Mouse (Mus musculus) spleen, adult 2 months (tissue): ENCODE measurements around the gene Cdk16. TPM values are rescaled to one million over a fixed set of nuclear protein-coding genes. Genes with fewer than 3 reads are reported as not detected.

Source experiments
- DNase-seq, 2 experiments: peaks; one replicate each; pipeline versions ENCODE4 v3.0.0 to v3.0.0-alpha.2; 2012 to 2021; ENCODE audit warnings: low spot score in 2 of 2, low read depth in 1 of 2
- H3K27ac ChIP-seq: fragments of 200-500 bp; 2 replicates; pipeline ENCODE4 v1.5.1; 2012; ENCODE audit warnings: low read length, inconsistent platforms; ENCODE audit not compliant: insufficient read depth
- H3K27me3 ChIP-seq: fragments of 200-500 bp; 2 replicates; pipeline ENCODE4 v1.6.1; 2012; ENCODE audit warnings: mild to moderate bottlenecking, moderate library complexity, low read length, inconsistent platforms; ENCODE audit not compliant: control insufficient read depth, insufficient read depth
- H3K36me3 ChIP-seq: fragments of 200-500 bp; 2 replicates; pipeline ENCODE4 v1.6.1; 2012; ENCODE audit warnings: mild to moderate bottlenecking, low read length, inconsistent platforms; ENCODE audit not compliant: control insufficient read depth, insufficient read depth
- H3K4me1 ChIP-seq: fragments of 200-500 bp; 2 replicates; pipeline ENCODE4 v1.6.1; 2011; ENCODE audit warnings: inconsistent platforms; ENCODE audit not compliant: control insufficient read depth, insufficient read depth, insufficient read length
- H3K4me3 ChIP-seq: fragments of 200-500 bp; 2 replicates; pipeline ENCODE4 v1.5.1; 2011; ENCODE audit warnings: mild to moderate bottlenecking, inconsistent platforms; ENCODE audit not compliant: insufficient read depth, insufficient read length; ENCODE audit errors: extremely low read depth
- CTCF ChIP-seq: fragments of 200-500 bp; IDR thresholded peaks from 2 replicates; pipeline ENCODE4 v1.5.1; 2011; ENCODE audit warnings: mild to moderate bottlenecking, inconsistent platforms; ENCODE audit not compliant: insufficient read depth, insufficient read length, insufficient replicate concordance; ENCODE audit errors: extremely low read depth
- POLR2A ChIP-seq: fragments of 200-500 bp; IDR thresholded peaks from 2 replicates; pipeline ENCODE4 v1.6.1; 2011; ENCODE audit warnings: low read depth, low read length, inconsistent platforms
- WGBS: fragments of 180-500 bp; shearing (Covaris S2); methylation state at CpG from one replicate; pipeline ENCODE4 v1.1.7; 2018; 5-methylcytosine and 5-hydroxymethylcytosine counted together
- polyA plus RNA-seq: library from polyadenylated mRNA; depleted of rRNA; stranded (reverse); fragments of >200 nt; gene quantifications from 2 replicates; pipeline ENCODE4 v1.2.3, GENCODE M21; 2012

The Cdk16 gene
- polyA plus RNA-seq, 1 experiment = 81.6 TPM

GRCm38 (mm10) chrX:20662716-20663443 lies 24.9 kb upstream of the Cdk16 start:
- peak overlapping the region; percentile 74 for H3K27ac ChIP-seq
- H3K36me3 ChIP-seq = no peaks in the 10 kb centered on the region
- peak; percentile 77 to 80 for DNase-seq
- H3K27me3 ChIP-seq = no peaks in the 10 kb centered on the region
- TF ChIP-seq POLR2A (peak; percentile 39), CTCF (peak; percentile 25; the same call in 1 of the 2 replicates)
- 21% methylated on average over 28 of the region's 28 CpGs for WGBS
- peak overlapping the region; percentile 89 for H3K4me3 ChIP-seq
- H3K4me1 ChIP-seq = peaks cover 4% of the 10 kb centered on the region; the same call in 1 of the 2 replicates

DNA sequence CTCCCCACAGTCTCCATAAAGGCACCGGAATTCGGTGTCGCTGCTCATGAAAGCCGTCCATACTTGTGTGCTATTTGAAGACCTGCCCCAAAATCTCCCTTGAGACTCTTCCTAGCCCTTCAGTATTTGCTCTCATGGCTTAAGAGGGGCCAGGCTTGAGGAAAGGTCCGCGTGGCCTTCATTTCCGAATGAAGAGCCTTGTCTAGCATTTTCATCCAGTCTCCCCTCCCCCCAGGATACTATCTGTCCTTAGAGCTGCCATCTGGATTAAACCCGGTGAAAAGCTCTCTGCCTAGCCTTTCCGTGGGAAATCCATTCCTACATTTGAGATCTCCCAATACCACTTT lies 24.3 kb upstream of the Cdk16 start:
- Histone ChIP-seq H3K27ac (0 out of 2 replicates have a peak overlapping the region, but pooled peaks have one; percentile 28), H3K4me3 (peak overlapping the region; percentile 89), H3K27me3 (no peaks in the 10 kb centered on the region), H3K36me3 (no peaks in the 10 kb centered on the region), H3K4me1 (peaks cover 4% of the 10 kb centered on the region; the same call in 1 of the 2 replicates)
- DNase-seq = no peak
- TF ChIP-seq POLR2A (no peak), CTCF (no peak)
- 26% methylated on average over 9 of the region's 9 CpGs for WGBS

- DNase-seq = peak; percentile 61 to 70
- H3K27me3 ChIP-seq = no peaks in the 10 kb centered on the region
- H3K4me1 ChIP-seq = peaks cover 5% of the 10 kb centered on the region; the same call in 1 of the 2 replicates
- peaks cover 1% of the 10 kb centered on the region; the same call in 1 of the 2 replicates for H3K36me3 ChIP-seq
- 17% methylated on average over 33 of the region's 33 CpGs for WGBS
- TF ChIP-seq POLR2A = peak; percentile 9
- TF ChIP-seq CTCF = no peak
- peak overlapping the region; percentile 92 for H3K27ac ChIP-seq
- H3K4me3 ChIP-seq = peak overlapping the region; percentile 90
Measured at GRCm38 (mm10) chrX:20688068-20688547, 354 bp downstream of the Cdk16 start.

DNA sequence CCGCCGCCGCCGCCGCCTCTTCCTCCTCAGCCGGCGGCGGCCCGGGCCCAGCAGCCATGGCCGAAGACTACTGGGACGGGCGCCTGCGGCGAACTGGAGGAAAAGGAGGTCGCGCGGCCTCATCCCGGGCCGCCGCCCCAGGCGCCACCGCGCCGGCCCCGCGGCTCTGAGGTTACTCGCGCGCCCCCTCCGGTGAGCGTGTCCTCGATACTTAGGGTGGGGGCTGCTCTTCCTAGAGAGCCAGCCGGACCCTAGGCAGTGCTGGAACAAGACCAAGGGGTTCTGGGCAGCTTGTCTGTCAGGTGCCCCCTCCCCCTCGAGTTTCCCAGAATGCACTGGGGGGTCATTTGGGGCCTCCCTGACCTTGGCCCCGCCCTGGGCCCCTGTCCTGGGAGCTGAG lies 861 bp downstream of the Cdk16 start:
- peaks cover 5% of the 10 kb centered on the region; the same call in 1 of the 2 replicates for H3K4me1 ChIP-seq
- H3K27me3 ChIP-seq = no peaks in the 10 kb centered on the region
- H3K36me3 ChIP-seq = peaks cover 1% of the 10 kb centered on the region; the same call in 1 of the 2 replicates
- H3K4me3 ChIP-seq = peak overlapping the region; percentile 90
- TF ChIP-seq CTCF (no peak), POLR2A (no peak)
- DNase-seq = peak; percentile 5 to 28
- WGBS = 39% methylated on average over 29 of the region's 35 CpGs
- peak overlapping the region; percentile 86 for H3K27ac ChIP-seq

DNA sequence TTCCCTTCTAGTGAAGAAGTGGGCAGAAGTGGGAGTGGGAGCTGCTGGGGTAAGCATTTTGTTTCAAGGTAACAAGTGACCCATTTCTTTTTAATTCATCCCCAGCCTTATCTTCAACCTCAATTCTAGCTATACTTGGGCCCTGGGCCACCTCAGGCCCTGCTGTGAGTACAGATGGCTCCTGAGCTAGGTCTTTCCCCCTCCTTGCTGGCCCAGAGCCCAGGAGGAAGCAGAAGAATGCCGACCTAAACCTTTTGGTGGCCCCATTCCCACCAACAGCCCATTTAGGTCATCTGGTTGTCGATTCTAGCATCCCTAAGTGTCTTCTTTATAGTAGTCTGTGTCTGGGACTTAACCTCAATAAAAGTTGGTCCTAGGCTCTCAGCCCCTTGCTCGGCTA lies 3.8 kb downstream of the Cdk16 start:
- Histone ChIP-seq H3K4me1 (peaks cover 5% of the 10 kb centered on the region; the same call in 1 of the 2 replicates), H3K27ac (no peak overlapping the region), H3K36me3 (peaks cover 10% of the 10 kb centered on the region), H3K27me3 (no peaks in the 10 kb centered on the region), H3K4me3 (no peak overlapping the region)
- 57% methylated on average over 3 of the region's 3 CpGs for whole genome bisulfite sequencing
- no peak for DNase-seq
- no peak for TF ChIP-seq POLR2A
- no peak for TF ChIP-seq CTCF

DNA sequence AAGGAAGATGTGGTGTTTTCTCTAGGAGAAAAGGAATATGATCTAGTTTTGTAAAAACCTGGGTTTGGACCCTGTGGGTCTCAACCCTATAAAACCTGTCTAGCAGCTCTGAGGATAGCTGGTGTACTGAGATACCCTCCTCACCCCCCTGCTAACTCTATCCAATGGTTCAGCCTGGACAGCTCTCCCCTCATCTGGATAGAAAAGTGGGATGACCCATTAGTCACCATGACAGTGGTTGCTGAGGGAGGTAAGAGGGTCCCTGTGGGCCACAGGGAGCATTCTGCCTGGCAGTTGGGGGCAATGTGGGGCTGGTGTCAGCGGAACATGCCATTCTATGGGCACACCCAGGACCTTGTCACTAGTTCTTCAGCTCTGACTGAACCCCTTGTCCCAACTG lies 4.9 kb downstream of the Cdk16 start:
- peaks cover 15% of the 10 kb centered on the region for H3K36me3 ChIP-seq
- no peak overlapping the region for H3K4me3 ChIP-seq
- TF ChIP-seq CTCF (no peak), POLR2A (no peak)
- H3K4me1 ChIP-seq = peaks cover 5% of the 10 kb centered on the region; the same call in 1 of the 2 replicates
- WGBS = 86% methylated on average over 1 of the region's 1 CpGs
- H3K27ac ChIP-seq = no peak overlapping the region
- no peak for DNase-seq
- H3K27me3 ChIP-seq = no peaks in the 10 kb centered on the region

GRCm38 (mm10) chrX:20695842-20696241 lies 8.1 kb downstream of the Cdk16 start:
- H3K4me1 ChIP-seq = no peaks in the 10 kb centered on the region
- WGBS = 88% methylated on average over 4 of the region's 4 CpGs
- no peaks in the 10 kb centered on the region for H3K27me3 ChIP-seq
- H3K27ac ChIP-seq = no peak overlapping the region
- DNase-seq = no peak
- peaks cover 17% of the 10 kb centered on the region for H3K36me3 ChIP-seq
- H3K4me3 ChIP-seq = no peak overlapping the region
- TF ChIP-seq CTCF = no peak
- TF ChIP-seq POLR2A = no peak
